Mouse (Mus musculus): ENCODE data around the gene Utp14b.

- TF ChIP-seq CTCF (IDR thresholded peaks at IDR 0.05; ENCODE audit: extremely low read depth, insufficient read depth, insufficient read length, insufficient replicate concordance): no peak
- no peak for TF ChIP-seq POLR2A (IDR thresholded peaks at IDR 0.05; ENCODE audit: low read depth, low read length)
Measured at GRCm38 (mm10) chr1:78642197-78642596, 15.6 kb upstream of the Utp14b start.

All from spleen, adult 2 months (tissue).